Mouse (Mus musculus) forelimb bud, embryonic 11.5 days (tissue): ENCODE measurements around the gene Qpct.
"Not testable (repeated sequence)": the region's sequence is repeated elsewhere in the genome, so short reads cannot be mapped to it uniquely, and the experiment has no call there.

Source experiments
- DNase-seq: peaks from one replicate; pipeline ENCODE4 v3.0.0-alpha.2; 2012; ENCODE audit warnings: low read depth, low spot score

Gene Qpct

DNA sequence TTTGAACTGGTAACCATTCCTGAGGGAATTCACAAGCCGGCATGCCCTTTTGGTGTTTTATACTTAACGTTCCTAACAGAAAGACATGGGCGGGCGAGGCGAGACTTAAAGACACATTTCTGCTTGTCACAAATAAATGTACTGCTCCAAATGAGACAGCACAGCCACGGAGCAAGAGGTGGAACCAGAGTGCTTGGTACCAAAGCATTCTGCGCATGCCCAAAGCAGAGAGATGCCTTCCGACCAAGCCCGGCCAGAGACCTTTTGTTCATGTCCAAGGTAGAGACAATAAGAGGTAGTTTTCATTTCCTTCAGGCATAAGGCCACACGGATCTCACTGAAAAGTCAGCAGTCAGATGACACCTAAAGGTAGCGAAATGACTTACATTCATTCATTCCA lies 20.2 kb downstream of the Qpct start:
- DNase-seq: no peak

DNA sequence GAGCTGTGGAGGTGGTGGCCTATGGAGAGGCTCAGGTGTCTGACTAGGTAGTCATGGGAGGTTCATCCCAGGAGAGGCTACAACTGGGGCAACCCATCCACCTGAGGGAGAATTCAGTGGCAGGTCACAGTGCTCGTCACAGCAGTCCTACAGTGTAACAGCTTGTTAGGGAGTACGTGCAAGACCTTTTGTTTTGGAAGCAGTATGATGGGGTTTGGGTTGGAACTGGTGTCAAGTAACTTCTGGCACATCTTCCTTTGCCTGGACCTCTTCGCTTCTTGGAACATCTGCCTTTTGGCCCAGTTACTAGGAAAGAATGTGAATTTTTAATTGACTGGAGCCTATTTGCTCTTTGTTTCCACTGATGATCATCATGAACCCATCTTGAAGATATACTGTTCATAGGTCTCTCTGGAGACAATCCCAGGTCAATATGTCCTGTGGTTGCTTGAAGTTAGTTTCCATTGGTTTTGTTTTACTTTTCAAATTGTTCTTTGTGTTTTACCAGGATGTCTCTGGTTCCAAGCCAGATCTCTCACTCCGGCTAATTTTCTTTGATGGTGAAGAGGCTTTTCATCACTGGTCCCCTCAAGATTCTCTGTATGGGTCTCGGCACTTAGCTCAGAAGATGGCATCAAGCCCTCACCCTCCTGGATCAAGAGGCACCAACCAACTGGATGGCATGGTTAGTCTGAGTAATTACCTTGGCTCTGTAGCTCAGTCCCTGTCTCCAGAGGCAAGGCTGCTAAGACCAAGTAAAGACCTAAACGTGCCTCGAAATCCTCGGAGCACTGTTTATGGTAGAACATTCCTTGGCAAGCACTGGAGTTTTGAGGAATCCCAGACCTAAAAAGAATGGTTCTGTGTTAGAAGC lies 25.5 kb downstream of the Qpct start:
- DNase-seq: no peak

DNA sequence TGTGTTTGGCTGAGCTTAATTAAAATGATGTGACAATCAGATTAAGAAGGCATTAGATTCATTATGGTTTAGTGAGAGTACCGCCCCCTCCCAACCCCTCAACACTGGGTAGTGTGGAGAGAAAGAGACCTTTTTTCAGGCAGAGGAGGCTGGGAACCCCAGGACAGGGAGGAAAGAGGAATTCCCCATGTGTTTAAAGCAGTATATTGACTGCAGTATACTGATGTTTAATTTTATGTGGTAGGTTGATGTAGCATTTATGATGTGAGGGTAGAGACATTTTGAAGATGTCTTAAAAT lies 26.1 kb downstream of the Qpct start:
- DNase-seq: no peak

DNA sequence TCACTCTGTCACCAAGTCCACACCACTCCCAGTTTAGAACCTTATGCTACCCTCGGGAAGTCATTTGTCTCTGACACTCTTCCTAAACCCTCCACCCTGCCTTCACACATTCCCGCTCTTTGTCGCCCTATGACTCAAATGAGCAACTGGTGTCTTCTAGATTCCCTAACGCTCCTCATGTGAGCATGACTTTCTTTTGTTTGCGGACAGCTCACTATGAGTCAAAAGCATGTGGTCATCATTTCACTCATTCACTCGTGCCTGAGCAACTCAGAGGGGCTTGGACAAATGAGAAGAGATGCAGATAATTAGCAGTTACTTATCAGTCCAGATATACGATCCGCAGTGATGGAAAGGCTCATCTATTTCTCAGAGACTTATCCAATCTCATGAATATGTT lies 26.5 kb downstream of the Qpct start:
- no peak for DNase-seq

DNA sequence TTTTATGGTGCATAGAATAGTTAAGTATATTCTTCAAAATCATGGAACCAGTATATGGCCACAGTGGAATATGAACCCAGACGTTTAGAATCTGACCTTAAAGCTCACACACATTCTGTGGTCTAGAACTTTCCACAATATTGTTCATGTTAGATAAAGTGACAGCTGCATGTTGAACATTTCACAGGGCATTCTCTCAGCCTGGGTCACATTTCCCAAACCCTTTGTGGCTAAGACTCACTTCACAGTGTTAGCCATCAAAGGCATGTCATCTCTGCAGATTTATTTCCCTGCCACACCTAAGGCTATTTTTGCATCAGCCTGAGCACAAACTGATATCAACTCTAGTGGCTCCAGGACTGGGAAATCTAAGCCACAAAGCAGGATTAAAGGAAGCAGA lies 40.0 kb downstream of the Qpct start:
- no peak for DNase-seq

DNA sequence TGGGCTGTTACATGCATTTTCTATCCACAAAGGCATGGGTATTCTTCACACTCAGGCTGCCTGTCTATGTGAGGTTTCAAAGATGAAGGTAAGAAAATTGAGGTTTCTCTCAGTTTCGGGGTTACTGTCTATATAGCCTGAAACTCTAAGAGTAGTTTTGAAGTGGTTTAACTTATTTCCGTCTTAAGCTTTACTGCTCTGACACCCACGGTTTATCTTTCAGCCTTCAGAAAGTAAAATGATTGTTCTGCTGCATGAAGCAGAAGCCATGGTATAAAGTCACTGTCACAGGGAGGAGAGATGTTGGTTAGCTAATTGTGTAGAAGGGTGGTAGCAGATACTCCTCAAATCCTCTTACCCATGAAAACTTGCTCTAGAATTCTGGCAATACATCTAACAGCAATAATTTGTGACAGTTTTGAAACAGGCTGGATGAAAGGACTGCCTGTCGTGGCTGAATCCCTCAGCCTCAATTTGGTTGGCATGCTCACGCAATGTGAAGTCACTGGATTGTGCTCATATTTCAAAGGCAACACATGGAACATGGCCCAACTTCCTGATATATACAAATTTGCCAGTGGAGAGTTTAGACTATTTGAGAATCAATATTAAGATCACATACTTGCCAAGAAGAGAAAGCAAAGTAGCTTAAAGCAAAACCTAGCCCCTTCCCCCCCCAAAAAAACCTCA lies 41.7 kb downstream of the Qpct start:
- no peak for DNase-seq

DNA sequence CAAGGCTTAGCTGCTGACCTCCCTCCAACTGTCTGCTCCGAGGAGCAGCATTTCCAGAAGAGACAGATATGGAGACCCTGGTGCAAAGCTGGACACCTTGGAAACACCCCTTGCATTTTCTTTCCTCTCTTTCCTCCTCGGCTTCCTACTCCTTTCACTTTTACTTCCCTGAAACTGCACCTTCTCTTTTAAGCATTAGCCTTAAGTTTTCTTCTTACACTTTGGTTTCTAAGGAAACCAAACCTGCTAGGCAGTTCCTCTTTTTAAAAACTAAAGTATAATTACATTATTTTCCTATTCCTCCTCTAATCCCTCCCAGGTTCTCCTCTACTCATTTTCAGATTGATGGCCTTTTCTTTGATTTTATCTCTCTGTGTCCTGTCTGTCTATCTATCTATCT lies 43.9 kb downstream of the Qpct start:
- no peak for DNase-seq

DNA sequence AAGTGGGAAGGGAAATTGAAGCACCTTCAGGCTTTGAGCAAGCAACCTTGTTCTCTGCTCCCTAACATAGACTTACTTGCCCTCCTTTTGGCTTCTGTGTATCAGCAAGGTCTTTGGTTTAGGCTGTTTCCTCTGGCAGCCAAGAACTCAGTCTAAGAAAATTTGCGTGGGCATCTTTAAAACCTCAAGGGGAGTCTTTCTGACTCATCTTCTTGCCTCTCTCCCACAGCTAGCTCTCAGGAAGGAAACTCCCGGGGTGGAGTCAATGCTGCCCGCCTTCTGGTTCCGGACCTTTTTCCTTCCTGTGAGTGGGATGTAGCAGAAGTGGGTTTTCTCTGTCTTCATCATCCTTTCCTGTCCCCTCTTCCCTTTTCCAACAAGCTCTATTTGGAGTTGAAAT lies 48.2 kb downstream of the Qpct start:
- DNase-seq: no peak

DNA sequence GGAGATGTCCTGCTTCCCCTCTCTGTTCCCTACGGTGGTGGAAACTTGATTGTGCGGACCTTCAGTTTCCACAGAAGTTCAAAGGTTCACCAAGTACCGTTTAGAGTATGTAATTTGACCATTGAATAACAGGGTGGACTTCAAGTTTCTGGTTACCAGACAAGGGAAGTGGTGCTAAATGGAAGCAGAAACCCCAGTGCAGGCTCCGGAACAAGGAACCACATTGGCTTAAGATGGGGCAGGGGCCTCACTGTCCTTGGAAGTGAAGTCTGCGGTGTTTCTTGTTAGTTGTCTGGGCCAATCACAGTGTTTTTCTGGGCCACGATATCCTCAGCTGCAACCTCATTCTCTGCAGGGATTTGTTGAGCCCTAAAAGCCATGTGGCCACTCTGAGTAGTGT lies 56.5 kb downstream of the Qpct start:
- no peak for DNase-seq

DNA sequence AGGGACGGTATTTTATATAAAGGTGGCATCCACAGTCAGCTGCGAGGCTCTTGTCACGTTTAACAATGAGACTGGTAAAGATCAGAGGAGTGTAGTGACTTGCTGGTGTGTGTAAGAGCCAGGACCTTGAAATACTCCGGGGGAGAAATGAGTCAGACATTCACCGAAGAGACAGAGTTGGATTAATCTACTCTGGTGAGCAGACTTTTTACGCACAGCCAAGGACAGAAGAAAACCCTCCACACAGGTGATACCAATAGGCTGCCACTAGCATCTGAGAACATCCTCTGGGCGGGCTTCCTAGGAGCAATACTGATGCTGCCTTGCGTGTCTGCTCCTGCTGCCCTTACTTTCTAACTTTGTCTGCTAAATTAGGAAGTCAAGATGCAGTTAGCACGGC lies 57.9 kb downstream of the Qpct start:
- DNase-seq: no peak

DNA sequence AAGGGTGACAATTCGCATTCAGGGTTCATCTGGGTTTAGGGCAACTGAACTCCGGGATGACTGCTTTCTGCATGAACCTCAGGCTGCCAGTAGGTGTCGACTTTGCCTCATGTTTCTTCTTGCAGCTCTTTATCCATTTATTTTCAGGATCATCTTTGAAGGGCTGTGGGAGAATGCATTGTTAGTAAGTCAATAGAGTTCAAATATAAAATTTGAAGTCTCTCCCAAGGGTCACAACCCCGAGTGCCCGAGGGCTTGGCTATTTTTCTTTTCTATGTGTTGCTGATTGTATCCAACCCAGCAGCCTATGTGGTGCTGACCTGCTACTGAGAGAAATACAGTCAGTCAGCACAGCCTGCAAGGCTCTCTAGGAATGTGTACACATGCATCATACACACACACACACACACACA lies 59.2 kb downstream of the Qpct start:
- DNase-seq: peak; percentile 62

DNA sequence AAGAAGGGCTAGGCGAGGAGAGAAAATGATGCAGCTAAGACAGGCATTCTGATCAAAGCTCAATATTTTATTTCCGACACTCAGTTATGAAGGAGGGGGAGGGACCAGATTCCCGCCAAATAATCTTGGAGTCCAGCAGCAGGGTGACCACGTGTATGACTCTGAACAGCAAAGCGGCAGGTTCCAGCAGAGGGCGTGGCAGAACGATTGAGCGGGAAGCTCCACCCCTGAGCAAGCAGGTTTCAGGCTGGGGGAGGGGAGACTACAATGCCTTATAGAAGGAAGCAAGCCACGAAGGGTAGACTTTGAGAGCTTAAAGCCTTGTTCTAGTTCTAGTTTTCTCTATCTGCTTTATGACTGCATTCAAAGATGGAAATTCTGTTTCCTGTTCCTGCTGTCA lies 63.5 kb downstream of the Qpct start:
- not testable (repeated sequence) for DNase-seq

DNA sequence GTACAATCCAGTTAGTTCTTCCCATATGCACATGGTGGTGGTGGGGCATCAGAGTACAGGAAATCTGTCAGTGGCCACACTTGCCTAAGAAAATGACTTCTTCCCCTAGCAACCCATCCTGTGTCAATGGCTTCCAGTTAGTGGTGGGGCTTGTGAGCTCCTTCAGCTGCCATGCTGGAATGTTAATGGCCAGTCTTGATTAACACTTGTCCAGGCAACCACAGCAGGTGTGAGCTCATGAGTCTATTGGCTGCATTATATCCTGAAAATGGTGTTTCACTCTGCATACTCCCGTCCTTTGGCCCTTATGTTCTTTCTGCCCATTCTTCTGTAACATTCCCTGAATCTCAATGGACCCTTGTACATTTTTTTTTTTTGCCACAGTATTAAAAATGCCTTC lies 67.4 kb downstream of the Qpct start:
- DNase-seq: no peak

DNA sequence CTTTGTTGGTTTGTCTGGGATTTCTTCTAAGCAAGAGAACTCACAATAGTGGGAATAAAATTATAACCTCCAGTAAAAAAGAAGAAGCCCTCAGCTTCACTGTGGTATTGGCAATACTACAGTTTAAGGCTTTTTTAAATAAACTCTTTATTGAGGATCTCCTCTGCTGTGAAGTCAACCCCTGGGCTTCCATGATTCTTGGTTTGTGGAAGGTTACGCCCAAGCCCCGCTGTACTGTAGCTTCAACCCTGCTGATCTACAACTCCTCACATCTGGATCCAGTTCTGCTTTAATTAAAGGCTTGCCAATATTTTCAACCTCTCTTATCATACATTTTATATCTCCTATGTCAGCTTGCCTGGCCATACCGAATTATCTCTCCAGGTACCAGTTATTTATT lies 68.6 kb downstream of the Qpct start:
- no peak for DNase-seq

DNA sequence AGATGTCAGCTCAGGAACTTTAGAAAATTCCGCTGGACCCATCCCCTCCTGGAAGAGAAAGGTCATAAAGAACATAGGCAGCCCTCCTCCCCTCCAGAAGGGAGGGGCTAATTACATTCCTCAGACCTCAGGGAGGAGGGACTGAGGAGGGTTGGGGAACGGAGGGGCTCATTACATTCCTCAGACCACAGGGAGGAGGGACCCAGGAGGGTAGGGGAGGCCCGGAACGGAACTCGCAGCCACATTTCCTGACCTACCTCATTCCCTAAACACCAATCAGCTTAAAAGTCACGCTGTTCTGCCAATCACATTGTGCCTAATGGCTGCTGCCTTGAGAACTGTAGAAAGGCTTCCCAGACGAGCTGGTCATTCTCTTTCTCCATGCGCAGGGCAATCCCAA lies 82.0 kb downstream of the Qpct start:
- DNase-seq: no peak

DNA sequence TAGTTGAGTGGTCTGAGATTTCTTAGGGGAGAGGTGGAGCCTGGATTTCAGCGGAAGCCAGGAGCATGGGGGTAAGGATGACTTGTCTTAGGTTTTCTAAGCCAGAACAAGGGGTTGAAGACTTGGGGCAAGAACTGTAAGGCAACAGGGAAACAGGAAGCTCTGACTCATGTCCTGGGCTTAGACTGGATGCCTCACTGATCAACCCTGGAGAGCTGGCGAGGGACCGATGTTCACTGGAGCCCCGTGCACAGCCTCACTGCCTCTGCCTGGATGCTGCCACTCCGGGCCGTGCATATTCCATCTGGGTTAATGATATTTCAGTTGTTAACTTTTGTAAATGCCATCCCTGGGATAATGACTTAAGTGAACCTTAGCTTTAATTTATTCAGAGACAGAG lies 84.1 kb downstream of the Qpct start:
- DNase-seq: no peak

DNA sequence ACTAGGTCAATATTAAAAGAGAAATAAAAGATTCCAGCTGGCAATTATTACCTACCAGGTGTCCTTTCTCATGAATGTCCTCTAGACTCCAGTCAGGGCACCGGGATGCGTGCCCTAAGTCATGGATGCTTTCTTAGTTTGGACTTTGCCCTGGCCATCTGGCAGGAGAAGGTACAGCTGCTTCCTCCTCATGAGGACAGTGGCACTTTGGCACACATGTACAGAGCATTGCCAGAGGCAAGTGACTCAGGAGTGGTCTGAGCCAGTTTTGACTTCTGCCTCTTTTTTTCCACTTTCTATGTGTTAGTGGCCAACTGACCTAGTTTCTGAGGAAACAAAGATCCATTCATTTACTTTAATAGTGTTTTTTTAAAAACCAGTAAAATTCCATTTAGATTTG lies 84.7 kb downstream of the Qpct start:
- no peak for DNase-seq
